Mouse (Mus musculus) lung, adult 18-20 months (tissue): Measurements from ENCODE around the gene Tmem200c.

Experiments used
- DNase-seq, 2 experiments: peaks; one replicate each; pipeline ENCODE4 v3.0.0; 2022; ENCODE audit warnings: mixed read lengths in 2 of 2

Gene Tmem200c

GRCm38 (mm10) chr17:68826323-68826722 lies at the start of gene Tmem200c:
Gene Tmem200c (plus strand): TSS chr17:68826623.
- no peak for DNase-seq

DNA sequence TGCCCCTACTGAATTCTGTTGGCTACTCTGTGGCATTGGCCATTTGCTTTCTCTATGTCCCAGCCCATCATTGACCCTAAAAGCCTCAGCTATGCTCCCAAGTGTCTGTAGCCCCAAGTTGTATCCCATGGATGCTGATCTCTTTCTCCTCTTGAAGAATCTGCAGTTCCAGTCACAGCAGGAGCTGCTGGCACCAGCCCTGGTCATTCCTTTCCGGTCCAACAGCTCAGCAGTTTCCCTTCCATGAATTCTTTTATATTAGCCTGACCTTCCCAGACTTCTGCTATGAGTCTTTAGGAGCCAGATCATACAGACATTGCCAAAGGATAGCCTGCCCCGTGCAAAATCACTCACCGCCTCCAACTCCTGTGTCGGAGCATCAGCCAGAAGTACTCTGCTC lies 32.7 kb upstream of the Tmem200c start:
- DNase-seq: no peak

DNA sequence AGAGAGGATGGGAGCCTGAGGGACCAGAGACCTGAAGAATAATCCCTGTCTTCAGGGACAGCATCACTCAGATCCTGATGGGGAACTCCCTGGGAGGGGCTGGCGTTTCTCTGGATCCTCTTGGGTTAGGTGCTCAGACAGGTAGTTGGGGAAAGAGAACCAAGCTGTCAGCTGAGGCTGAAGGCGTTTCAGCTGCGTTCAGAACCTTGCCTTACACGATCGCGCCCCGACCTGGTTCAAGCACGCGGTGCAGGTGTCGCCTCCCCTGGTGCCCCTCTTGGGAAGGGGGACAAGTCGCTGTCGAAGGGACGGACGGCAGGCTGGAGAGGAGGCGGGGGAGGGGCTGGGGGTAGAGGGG lies 10.2 kb downstream of the Tmem200c start:
- no peak for DNase-seq

DNA sequence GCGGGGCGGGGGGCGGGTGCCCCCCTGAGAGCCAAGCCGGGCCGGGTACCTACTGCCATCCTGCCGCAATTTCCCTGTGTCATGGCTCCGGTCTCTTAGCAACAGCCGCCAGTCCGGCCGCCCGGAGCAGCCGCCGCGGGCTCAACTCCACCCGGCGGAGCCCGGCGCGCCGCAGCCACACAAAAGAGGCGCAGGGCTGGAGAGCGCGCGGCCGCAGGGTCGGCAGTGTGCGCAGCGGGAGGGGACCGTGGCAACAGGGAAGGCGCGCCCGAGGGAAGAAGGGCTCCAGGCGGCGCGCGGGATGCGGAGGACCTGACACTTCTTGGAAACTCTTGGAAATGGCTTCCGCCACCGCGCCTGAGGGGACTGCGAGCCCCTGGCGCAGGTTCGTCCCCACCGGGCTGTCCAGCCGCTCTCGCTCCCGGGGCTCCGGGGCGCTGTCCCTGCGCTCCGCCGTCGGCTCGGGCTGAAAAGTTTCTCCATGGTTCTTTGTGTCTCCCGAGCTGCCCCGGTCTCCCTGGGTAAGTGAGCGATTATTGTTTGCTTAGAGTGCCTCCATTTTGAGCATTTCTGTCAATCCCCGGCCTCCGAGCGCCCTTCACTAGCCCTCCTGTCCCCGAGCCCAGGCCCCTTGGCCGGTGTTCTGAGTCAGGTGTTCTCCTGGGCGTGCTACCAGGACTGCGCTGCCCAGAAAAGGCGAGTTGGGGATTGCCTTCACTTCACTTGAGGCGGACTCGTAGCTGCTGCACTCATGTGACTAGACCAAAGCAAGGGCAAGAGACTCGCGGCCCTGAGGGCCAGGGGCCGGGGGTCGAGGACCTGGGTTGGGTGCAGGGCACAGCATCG lies 10.8 kb downstream of the Tmem200c start:
- no peak for DNase-seq

- DNase-seq: no peak
Measured at GRCm38 (mm10) chr17:68837859-68838194, 11.4 kb downstream of the Tmem200c start.

GRCm38 (mm10) chr17:68839888-68840571 lies 13.6 kb downstream of the Tmem200c start:
- DNase-seq: no peak

DNA sequence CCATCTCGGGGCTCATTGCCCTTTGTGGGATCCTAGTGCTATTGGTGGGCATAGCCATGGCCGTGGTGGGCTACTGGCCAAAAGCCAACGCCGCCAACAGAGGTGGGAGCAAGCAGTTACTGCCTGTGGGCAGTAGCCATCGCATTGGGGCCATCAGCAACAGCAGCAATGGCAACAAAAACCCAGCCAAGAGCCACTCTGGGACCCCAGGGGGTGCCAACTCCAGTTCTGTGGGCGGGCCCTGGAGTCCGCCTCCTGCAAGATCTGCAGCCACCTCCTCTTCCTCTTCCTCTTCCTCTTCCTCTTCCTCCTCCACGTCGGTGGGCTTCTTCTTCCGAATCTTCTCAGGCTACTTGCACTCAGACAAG lies 14.1 kb downstream of the Tmem200c start:
- DNase-seq: no peak

DNA sequence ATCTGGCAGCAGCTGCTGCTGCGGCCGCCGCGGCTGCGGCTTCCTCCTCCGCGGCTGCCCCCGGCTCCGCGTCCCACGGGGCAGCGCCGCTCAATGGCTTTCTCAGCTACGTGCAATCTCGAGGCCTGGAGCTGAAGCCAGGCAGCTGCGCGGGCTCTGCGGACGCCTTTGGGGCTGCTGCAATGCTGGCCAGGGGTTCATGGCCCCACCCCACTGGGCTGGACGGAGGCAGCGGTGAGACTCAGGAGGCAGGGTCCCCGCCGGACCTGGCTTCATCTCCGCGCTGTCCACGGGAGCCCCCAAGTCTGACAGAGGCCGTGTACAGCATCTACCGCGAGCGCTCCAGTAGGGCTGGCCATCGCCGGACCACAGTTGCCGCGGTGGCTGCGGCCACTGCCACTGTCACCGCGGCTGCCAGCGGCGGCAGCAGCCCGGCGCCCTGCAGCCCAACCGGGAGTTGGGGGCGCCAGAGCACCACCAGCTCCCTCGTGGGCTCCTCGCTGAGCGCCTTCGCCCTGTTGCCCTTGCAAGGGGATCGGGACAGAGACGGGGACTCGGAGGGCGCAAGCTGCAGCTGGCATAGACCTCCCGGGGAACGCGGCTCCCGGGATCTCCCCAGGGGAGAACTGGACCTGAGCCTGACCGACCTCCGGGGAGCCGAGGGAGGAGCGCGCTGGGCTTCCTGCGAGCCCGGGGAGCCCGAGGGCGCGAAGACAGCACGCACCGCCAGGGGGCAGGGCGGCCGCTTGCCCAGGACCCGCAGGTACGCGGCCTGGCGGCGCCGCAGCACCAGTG lies 14.9 kb downstream of the Tmem200c start:
- DNase-seq: peak in 1 of 2 experiments; percentile 9

DNA sequence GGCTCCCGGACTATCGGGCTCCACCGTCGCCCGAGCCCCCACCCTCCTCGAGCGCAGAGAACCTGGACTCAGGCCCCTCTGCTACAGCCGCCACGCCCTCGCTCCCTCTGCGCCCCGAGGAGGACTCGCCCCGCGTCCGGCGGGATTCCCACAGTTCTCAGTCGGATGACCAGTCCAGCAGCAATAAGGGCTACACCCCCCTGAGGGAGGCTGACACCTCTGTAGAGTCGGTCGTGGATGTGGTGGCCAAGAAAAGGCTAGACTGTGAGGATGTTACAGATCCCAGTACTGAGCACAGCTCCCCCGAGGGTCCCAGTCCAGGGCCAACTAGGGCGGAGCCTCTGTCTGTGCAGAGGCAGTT lies 15.4 kb downstream of the Tmem200c start:
- no peak for DNase-seq

- peak in 1 of 2 experiments; percentile 1 for DNase-seq
Measured at GRCm38 (mm10) chr17:68845931-68846330, 19.5 kb downstream of the Tmem200c start.

GRCm38 (mm10) chr17:68848739-68849138 lies 22.3 kb downstream of the Tmem200c start:
- no peak for DNase-seq

- no peak for DNase-seq
Measured at GRCm38 (mm10) chr17:68852171-68852966, 25.9 kb downstream of the Tmem200c start.

DNA sequence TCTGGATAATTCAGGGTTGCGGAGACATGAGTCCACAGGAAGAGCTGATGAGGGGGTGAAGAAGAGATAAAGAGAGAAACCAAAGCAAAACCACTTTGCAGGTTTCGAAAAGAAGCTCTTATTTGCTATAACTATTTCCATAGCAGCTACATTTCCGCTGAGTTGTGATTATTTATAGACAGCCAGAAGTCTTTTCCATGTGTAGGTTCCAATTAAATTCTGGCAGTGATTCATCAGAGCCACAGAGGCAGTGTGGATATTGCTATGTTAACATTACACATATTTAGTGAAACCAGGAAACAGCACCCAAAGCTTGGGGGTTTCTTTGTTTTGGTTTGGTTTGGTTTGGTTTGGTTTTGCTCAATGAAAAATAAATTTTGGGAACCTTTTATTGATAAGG lies 37.8 kb downstream of the Tmem200c start:
- DNase-seq: no peak

GRCm38 (mm10) chr17:68868439-68868838 lies 42.0 kb downstream of the Tmem200c start:
- no peak for DNase-seq

DNA sequence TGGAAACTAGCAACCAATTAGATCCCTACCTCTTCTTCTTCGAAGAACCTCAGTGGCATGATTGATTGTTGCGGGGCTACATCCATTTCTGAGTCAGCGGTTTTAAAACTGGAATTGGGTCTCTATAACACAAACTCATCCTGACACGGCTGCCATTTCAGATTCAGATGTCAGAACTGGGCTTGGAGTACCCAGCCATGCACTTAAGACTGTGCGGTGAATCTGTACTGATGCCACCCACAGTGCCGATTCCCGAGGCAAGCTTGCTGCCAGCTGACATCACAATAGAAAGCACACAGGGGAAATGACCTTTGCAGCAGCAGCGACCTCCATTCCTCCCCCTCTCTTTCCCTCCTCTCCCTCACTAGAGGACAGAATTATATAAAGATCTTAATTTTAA lies 47.6 kb downstream of the Tmem200c start:
- DNase-seq: no peak

GRCm38 (mm10) chr17:68875251-68875650 lies 48.8 kb downstream of the Tmem200c start:
- DNase-seq: no peak

DNA sequence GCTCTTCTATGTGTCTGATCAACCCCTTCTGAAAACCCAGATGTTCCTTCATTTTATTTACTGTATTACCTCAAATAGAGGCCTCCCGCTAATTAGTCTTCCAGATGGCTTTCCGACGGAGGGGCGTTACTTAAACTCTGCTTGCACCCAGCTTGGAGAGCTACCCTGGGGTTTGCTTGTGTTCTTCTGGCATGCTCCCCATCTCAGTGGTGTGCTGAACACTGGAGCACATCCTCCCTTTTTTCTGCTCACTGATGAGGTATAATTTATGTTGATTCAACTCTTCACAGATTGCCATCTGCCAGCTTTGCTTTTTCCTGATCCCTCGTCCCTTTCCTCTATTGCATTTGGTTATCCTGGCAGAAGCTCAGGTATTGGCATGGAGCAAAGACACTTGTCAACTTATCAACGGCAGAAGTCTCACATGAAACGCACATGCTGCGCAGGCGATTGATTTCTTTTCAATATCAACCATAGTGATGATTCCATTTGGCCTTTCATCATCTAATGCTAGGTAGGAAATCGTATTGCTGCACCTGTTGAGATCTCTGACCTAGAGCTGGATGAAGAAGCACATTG lies 49.6 kb downstream of the Tmem200c start:
- no peak for DNase-seq

DNA sequence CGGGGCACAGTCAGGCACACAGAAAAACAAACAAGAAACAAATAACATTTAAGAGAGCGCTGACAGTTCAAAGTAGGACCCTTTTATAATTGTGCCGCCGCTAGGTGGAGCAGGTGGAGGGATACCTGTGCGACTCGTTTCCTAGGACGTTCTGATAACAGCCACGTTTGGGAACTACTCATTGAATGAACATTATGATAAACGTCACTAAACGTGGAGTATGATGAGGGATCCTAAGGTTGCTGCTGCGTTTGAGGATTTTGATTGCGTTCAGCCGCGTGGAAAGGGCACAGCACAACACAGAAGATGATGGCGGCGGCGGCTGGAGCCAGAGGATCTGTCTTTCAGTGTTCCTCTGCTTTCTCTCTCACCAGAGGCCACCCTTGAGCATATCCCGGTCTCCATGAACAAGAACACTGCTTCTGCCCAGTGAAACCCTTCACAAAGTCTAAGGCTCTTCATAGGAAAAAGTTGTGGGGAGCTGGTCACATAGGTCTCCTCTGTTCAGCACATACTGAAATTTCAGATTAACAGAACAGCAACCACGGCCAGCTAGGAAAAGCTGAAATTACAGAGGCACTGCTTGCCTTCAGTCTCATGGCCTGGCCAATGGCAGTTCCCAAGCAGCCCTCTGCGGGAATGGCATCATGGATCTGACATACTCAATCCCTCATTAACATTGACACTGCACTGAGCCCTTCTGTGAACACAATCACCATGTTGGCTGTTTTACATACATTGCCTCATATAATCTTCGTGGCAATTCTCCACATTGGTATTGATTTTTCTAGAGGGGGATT lies 55.5 kb downstream of the Tmem200c start:
- DNase-seq: no peak

DNA sequence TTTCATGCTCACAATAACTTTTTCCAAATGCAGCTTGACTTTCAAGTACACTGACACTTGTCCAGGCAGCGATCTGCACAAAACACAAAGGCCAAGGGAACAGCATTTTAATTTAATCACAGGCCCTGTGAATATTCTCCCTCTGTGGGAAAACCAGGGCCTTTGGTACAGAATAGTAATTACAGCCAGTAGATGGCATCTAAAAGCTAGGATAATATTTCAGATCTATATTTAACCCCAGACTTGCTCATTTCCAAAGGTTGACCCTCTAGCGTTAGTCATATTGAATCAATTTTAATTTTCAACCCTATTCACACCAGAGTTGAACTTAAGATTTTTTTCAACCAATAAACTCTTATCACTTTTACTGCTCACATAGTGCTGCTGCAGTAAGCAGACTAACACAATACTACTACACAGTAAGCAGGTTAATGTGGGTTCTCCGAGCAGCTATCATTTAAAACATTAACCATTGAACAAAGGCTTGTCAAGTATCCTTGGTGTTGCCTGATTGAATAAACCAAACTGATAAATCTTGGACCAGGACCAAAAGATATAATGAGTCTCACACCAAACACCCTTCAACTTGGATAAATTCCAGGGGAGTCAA lies 57.2 kb downstream of the Tmem200c start:
- no peak for DNase-seq

GRCm38 (mm10) chr17:68890672-68891071 lies 64.2 kb downstream of the Tmem200c start:
- no peak for DNase-seq
